Mouse (Mus musculus): ENCODE measurements at regions not wholly inside any gene's neighbourhood (a gene's known extent, or its start where the extent isn't known, plus 50 kb on each side); places are given as distances from the start of the nearest gene placed in this dataset.
A peak's percentile ranks its signal among the peaks of the same experiment; 100 is the strongest.

DNA sequence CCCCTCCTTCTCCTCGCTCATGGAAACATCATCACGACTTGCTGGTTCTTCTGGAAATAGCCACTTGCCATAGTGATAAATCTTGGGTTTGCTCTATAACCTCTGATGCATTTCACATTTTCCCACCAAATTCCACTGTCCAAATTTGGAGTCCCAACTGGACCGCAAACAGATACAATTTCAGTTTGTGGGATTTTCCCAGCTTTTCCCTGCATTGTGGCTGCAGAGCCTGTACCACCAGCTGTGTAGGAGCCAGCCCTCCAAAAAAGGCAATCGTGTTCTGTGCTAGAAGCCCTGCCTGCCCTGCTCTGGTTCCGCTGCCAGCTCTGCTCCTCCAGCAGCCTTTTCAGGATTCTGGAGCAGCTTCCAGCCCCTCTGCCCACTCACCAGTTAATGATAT lies 291.4 kb downstream of the Gsdmc2 start:
- no peak for DNase-seq (ENCODE audit: low spot score in 2 of 2)

DNA sequence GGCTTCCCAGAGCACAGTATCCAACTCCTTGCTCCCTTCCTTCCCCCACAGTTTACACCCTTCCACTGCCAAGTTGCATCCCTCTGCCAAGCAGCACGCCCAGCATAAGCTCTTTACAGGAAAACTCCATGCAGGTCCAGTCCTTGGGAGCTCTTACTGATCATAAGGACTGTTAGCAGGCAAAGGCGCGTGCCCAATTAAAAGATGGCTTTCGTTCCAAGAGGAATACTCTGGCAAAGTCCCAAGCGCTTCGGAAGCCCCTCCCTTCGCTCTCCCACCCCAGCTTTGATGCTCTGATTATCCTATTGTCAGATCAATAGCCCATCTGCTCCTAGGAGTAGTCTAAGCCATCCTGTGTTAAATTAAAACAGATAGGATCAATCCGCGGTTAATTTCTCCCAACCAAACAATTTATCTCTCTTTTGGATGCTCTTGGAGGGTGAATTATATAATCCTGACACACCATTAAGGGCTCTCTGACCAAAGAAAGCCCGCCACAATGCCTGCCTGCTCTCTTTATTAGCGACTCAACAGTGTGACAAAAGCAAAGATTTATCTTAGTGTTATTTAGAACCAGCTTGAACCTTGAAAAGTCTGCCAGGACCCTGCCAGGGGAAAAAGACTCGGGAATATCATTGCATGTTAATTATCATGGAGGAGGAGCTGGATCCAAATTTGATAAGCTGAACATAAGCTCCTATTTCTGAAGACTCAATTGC lies 312.5 kb downstream of the Gsdmc2 start:
- DNase-seq (ENCODE audit: low spot score in 2 of 2), result no peak

DNA sequence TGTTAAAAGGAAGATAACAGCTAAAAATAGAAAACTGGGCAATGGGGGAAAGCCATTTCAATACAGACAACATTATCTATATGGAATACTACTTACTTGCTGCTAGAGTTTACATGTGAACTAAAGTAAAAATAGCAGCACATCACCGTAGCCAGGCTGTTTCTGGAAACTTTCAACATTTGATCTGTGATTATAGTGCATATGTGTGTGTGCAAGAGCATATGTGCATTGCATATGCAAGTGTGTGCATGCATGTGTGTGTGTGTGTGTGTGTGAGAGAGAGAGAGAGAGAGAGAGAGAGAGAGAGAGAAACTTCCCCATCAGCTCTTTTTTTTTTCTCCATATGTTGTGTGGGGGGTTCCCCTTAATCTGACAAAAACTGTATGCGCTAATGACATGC lies 317.7 kb downstream of the Gsdmc2 start:
- DNase-seq (ENCODE audit: low spot score in 2 of 2), result no peak

DNA sequence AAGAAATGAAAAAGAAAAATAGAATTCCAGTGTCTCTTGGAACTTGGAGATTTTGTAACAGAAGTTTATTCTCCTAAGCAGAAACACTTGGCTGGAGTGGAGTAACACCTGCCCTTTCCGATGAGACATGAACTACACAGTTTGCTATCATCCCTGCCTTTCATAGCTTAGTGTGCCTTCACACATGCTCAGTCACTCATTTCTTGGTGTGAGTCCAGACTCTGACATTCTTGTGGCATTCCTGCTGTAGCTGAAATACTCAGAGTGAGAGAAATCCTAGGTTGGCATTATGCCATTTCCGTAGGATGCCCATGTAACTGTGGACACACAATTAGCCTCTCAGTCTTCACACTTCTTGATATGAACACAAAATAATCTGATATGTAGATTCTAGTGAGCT lies 318.2 kb downstream of the Gsdmc2 start:
- DNase-seq (ENCODE audit: low spot score in 2 of 2), result no peak

DNA sequence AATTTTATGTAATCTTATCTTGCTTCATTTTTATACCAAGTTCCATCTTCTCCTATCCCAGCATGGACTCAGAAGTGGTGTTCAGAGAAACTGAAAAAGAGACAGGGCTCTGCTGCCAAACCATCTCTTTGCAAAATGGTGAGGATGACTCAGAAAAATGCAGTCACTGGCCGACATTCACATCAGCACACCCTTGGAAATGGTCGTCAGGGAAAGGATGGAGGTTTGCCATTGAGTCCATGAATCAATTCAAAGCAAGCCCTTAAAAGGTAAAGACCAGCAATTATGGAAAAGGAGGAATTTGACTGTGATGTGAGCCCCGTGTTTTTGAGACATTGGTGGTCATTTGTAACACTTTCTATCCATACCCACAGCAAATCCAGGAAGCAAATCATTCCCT lies 327.7 kb downstream of the Gsdmc2 start:
- DNase-seq (ENCODE audit: low spot score in 2 of 2), result no peak

DNA sequence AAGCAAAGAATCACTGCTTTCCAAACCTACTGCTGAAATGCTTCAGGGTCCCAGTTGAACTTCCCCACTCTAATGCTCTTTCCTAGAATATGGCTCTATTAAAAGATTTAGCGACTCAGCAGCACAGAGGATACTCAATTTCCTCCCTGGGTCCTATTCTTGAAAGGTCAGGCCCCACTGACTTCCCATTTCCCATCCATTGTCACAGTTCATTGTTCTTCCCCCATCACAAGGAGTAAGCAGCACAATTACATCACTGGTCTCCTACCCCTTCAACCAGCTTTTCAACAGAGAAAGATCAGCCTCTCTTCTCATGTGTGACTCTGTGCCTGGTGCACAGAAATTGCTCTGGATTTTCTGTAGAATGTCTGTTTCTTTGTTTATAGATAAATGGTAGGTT lies 344.5 kb downstream of the Gsdmc2 start:
- no peak for DNase-seq (ENCODE audit: low spot score in 2 of 2)

DNA sequence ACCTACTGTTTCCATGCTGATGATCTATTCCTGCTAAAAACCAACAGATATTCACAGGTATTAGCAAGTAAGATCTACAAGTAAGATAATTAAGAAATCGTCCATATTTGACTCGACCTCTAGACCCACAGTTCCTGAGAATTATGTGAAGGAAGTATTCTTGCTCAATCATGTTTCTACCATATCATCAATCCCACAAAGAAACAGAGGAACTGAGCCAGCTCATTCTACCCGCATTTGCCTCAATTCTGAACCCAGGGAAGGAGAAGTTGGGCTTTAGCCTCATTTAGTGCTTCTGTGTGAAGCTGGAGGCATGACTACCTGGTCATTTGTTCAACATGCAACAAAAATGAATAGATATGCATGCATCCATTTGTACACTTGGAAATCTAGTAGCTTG lies 346.5 kb downstream of the Gsdmc2 start:
- no peak for DNase-seq (ENCODE audit: low spot score in 2 of 2)

DNA sequence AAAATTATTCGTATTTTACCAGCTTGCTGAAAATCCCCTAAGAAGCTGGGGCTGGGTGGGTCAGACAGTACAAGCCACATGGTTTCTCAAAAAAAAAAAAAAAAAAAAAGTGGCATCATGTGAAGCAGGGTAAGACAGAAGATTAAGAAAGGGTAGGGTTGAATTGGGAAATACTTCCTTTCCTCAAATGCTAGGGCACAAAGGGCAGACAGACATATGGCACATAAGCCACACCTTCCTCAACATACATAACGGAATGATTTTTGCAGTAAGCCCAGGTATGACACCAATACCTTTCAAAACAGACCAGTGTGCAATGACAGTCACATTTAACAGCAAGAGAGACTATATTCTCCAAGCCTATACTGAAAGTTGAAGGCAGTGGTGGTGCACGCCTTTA lies 347.8 kb downstream of the Gsdmc2 start:
- no peak for DNase-seq (ENCODE audit: low spot score in 2 of 2)

DNA sequence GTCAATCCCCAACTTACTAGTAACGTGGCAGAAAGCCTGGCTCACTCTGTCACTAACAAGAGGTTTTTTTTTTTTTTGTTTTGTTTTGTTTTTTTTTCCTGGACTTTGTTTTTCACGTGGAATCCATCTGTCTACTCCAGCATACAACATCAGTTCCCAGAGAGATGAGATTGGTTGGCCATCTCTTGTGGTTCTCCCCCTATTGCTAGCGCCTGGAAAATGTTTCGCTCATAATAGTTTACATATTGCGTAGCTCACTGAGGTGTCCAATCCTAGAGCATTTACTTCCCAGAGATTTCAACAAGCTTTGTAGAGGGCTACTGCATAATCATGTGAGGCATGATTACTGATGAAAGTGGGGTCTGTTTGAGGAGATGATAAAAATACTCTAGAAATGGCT lies 360.1 kb downstream of the Gsdmc2 start:
- no peak for DNase-seq (ENCODE audit: low spot score in 2 of 2)

DNA sequence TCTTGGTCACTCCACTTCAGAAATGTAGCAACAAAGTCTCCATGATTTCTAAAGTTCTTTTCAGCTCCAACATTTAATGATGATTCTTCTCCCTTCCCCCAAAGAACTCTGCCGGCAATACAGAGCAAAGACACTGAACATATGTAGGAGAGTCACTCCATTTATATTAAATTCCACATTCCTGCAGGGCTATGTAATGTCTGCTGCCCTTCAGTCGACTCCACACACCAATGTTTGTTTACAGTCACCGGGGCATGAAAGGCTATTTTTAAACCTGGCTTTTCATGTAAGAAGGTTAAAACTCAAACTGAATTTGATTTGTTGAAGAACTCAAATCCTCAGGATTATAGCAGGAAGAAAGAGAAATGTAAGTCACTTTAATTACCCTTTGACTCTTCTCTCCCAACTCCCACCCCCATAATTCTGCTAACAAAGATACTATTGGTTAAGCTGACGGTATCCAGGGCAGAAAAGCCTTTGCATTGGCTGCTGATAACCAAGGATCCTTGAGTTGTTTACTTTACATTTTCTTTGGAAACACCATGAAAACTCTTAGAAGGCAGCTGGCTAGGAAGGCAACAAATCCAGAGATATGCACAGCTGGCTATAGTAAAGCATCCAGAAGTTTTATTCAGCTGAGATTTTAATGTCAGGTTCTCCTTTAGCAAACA lies 360.6 kb downstream of the Gsdmc2 start:
- DNase-seq (ENCODE audit: low spot score in 2 of 2), result no peak

DNA sequence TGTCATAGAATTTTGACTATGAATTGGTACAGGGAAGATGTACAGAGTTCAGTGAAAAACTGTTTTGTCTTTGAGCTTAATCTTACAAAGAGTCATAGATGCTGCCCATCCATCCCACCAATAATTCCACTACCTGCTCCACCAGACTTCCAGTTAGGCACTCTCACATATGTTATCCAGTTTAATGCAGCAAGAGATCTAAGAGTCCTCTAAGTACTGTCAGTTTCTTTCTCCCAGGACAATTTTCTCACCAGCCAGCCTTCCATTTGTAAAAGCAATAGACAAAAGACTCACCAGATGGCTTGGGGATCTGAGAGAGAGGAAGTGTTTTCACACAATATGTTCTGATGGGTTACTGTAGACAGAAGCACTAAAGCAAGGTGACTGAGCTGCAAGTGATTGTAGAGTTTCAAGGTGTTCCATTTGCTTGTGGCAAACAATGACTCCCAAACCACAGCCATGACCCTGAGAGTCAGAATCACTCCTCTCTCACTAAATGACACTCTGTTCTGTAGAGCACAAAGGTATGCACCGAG lies 365.6 kb downstream of the Gsdmc2 start:
- no peak for DNase-seq (ENCODE audit: low spot score in 2 of 2)

DNA sequence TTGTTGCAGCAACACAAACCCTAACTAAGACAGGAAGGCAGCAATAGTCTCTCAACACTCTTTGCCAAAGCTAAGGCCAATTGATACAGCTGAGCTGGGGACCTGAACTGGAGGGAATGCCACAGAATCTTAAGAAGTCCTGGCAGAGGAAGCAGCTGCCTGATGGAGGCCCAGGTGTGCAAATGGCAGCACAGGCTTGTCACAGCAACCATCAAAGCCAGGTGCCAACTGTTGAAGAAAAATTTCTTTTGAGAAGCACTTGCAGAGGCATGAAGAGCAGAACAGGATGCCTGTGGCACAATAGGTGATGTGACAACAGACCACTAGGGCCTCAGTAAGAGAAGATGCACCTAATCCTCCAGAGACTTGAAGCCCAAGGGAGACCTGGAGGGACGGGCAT lies 378.1 kb downstream of the Gsdmc2 start:
- peak; percentile 31 to 68 for DNase-seq (ENCODE audit: low spot score in 2 of 2)

DNA sequence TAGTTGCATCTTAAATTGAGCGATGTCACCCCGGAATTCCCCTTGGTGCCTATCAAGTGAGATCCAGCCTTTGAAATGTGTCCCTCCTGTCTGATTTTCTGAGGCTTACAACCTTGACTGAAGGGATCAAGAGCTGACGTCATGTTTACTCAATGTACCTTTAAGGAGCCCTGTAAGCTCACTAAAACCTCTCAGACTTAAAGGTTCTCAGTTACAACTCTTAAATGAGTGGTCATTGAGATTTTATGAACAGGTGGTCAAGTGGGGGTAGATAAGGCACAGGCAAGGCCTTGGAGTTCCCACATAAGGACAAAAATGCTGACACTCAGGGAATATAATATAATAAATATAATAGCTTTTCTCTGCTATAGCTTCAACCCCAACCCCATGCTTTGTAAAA lies 392.4 kb downstream of the Gsdmc2 start:
- no peak for DNase-seq (ENCODE audit: low spot score in 2 of 2)

DNA sequence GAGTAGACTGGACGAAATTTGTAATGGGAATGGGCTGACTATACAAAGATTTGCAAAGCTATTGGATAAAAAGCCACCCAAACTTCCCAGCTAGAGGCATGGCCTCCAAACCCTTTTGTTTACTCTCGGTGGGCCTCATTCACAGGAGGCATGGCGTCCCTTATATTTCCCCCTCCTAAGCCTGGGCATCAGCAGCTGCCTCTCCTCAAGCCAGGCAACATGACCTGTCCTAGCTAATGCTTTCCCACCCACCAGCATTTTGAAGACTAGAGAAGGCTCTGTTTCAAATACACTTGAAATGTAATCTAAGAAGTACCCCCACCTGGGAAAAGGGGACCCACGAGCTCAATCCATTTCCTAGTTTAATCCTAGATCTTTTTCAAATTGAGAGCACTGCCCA lies 398.7 kb downstream of the Gsdmc2 start:
- DNase-seq (ENCODE audit: low spot score in 2 of 2), result no peak

DNA sequence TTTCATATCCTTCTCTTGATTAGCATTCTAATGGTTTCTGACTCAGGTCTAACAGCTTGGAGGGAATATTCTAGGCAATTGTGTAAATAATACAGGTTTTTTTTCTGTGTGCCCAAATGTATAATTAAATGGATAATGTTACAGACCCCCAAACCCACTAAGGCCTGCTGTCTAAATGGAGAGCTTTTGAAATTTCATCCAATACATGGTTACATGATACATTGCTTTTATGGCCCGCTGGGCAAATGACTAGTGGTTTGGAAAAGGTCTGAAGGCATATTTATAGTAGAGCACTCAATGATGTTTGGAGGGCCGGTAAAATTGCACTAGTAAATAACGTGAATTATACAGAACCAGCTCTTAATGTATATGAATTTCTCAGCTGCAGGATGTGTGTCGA lies 400.0 kb downstream of the Gsdmc2 start:
- DNase-seq (ENCODE audit: low spot score in 2 of 2), result no peak

DNA sequence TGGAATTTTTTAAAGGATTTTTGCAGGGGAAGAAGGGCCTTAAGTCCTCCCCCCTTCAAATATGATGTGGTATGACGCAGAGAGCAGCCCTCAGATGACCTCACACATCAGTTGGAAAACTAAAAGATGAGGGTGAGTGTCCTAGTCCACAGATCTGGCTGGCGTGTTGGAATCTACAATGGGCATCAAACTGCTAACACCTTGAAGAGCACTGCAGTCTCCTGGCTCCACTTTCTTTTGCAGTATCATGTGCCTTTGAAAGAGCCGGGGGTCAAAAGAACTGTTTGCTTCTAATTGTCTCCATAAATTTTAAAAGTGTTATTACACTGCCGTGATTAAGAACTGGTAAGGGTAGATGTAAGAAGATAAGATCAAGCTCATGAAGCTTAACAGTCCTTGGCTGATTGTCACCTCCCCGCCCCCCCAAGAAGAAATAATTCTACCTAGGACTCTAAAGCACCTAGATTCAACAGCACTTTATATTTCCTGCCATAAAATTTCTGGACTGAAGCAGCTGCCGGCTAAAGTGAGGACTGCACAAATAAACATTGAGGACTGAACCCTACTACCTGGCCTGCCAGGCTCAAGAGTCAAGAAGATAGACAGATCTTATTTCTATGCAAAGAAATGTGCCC lies 402.7 kb downstream of the Gsdmc2 start:
- DNase-seq (ENCODE audit: low spot score in 2 of 2), result no peak

DNA sequence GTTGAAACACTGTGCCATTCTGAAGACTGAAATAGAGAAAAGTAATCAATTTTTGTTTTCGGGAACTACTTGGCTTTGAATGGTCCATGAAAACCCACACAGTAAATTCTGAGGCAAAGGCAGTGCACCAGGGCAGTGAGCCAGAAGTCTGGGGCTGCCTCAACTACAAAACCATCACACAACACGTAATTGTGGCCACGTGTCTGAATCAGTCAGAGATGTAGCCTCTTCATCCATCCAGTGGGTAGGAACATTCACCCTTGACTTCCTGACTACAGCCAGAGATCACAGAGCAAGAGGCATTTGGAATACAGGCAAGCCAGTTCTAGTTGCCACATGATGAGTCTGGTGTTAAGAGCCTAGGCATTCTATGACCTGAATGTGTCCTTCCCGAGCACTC lies 432.3 kb downstream of the Gsdmc2 start:
- no peak for DNase-seq (ENCODE audit: low spot score in 2 of 2)

DNA sequence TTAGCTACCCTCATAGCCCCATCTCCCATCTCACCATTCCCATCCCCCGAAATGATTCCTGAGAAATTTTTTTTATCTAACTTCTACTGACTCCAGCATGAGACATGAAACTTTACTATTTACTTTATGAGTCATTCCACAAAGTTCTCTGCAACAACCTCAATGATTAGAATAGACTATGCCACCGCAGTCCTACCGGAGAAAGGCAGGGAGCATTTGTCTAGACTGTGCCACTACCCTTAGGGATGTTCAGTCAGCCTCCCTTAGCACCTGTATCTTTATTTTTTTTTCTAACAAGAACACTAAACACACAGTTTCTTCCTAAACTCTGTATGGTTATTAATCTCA lies 433.2 kb downstream of the Gsdmc2 start:
- DNase-seq (ENCODE audit: low spot score in 2 of 2), result no peak

DNA sequence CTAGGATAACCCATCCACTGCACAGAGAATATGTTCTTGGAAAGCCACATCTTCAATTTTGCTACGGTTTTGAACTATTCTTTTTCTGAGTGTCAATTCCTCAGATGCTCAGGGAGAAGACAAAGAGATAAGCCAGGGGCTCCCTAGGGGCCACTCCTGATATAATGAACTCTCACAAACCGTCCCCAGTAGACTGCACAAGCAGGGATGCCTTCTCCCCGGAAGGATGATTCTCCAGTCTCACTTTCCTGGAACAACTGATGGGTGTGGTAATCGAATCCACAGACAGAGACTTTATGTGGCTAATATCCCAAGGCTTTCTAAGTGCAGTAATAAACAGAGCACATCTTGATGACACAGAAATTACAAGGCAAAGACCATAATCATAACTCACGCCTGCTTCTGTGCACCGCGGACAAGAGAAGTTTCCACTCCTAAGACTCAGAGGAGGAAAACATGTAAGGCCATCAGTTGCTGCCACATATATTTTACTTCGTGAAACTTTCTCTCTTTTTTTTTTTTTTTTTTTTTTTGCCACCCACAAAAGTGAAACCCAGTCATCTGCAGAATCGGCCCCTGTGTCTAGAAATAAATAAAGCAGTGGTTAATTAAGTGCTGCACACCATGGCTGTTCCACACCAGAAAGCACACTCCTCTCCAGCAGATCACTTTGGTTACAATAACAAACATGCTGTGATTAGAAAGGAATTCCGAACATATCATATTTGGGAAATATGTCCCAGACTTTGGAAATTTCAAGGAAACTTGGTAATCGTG lies 433.8 kb downstream of the Gsdmc2 start:
- DNase-seq (ENCODE audit: low spot score in 2 of 2), result no peak

DNA sequence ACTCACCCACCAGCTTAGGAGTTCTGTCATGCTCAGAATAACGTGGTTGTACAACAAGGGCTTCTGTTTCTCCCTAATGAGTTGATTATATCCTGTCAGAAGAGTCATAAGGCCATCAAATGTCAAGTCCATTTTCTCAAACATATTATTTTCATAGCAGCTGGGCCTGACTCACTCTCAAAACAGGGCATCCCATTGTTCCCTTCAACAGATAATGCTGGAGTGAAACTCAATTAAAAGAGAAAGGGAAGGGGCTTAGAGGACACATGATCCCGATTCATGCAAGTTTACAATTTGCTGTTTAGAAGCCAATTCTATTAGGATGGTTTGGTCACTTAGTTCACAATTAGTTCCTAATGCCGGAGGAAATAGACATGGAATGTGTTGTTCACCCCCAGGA lies 444.5 kb downstream of the Gsdmc2 start:
- DNase-seq (ENCODE audit: low spot score in 2 of 2), result no peak

DNA sequence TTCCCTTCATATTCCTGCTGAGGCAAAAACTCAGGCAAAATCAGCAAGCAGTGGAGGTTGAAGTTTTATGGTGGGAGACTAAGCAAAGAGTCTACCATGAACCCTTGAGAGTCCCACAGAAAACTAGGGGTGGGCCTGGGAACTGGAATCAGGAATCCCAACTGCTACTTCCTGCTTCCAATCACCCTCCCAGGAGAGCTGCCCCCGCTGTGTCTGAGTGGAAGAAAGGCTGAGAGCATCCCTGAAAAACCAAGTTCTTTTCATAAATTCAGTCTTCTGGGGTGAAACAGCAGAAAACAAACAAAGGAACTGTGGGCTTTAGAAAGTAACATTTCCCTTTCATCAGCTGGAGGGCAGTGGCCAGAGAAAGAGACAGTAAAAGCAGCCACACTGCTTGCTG lies 445.0 kb downstream of the Gsdmc2 start:
- no peak for DNase-seq (ENCODE audit: low spot score in 2 of 2)

DNA sequence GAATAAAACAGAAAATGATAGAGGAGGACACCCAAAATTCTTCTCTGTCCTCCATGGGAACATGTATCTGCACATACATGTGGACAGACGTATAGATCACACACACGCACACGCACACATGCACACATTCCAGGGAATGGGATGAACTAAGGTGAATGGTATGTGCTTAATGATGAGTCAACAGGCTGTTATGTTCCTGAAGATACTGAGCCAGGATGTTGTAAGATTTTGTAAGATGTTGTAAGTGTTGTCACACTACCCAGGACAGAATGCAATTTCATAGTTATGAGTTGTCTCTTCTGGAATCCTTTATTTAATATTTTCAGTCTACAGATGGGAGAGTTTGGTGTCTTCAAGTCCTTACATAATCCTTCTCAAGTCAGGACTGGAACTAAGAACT lies 447.5 kb downstream of the Gsdmc2 start:
- no peak for DNase-seq (ENCODE audit: low spot score in 2 of 2)
